Comparison of ENCODE assay signal across 21 mouse cellular contexts in genomic region chr10:116335328-116335727, GRCm38 (mm10).
"Had no signal": no experiment of that assay in that cellular context is flagged by ENCODE, and none has a peak within 500 bp of the region (broad histone marks: within the 10 kb centered on the region; RNA-seq: fewer than 3 reads in every experiment).

No protein-coding gene starts in this region.

- H3K27ac ChIP-seq: limb, embryonic 10.5 days; limb, embryonic 13.5 days; liver, embryonic 12.5 days; liver, embryonic 15.5 days; lung, embryonic 15.5 days; midbrain, embryonic 10.5 days; neural tube, embryonic 13.5 days had no signal

- ATAC-seq: liver, embryonic 12.5 days had no signal

- H3K4me2 ChIP-seq: limb, embryonic 13.5 days; liver, embryonic 12.5 days; liver, embryonic 15.5 days; lung, embryonic 15.5 days; neural tube, embryonic 13.5 days had no signal

- DNase-seq: kidney, adult 2 months; kidney, postnatal 14 days; kidney, postnatal 4 days; liver; lung, adult 18-20 months; lung, postnatal 10 days; lung, postnatal 36 days; midbrain, embryonic 14.5 days; retina, postnatal 1 day; right cerebral cortex, postnatal 14 days; thymus, adult 18-20 months; thymus, postnatal 14 days; thymus, postnatal 4 days had no signal

- H3K36me3 ChIP-seq: limb, embryonic 10.5 days; limb, embryonic 13.5 days; liver, embryonic 12.5 days; liver, embryonic 15.5 days; lung, embryonic 15.5 days; midbrain, embryonic 10.5 days; neural tube, embryonic 13.5 days had no signal

- H3K4me3 ChIP-seq: limb, embryonic 10.5 days; limb, embryonic 13.5 days; liver, embryonic 12.5 days; liver, embryonic 15.5 days; lung, embryonic 15.5 days; megakaryocyte, embryonic 14.5 days; midbrain, embryonic 10.5 days; neural tube, embryonic 13.5 days had no signal

- H3K4me1 ChIP-seq: liver, embryonic 12.5 days; liver, embryonic 15.5 days; megakaryocyte, embryonic 14.5 days had no signal

- H3K27me3 ChIP-seq: limb, embryonic 13.5 days; liver, embryonic 12.5 days; liver, embryonic 15.5 days; lung, embryonic 15.5 days had no signal

- H3K9ac ChIP-seq: limb, embryonic 13.5 days; liver, embryonic 12.5 days; liver, embryonic 15.5 days; lung, embryonic 15.5 days; neural tube, embryonic 13.5 days had no signal

- H3K9me3 ChIP-seq: limb, embryonic 10.5 days; limb, embryonic 13.5 days; liver, embryonic 12.5 days; liver, embryonic 15.5 days; lung, embryonic 15.5 days; midbrain, embryonic 10.5 days; neural tube, embryonic 13.5 days had no signal
